Mouse (Mus musculus) heart, embryonic 11.5 days (tissue): ENCODE data around the gene Caskin1. TPM values are rescaled to one million over a fixed set of nuclear protein-coding genes. Genes with fewer than 3 reads are reported as not detected.

Source experiments
- ATAC-seq: fragments of 200-750 bp; cut with Nextera tagmentation; replicated peaks from 2 replicates; pipeline ENCODE4 v1.8.0; 2017; ENCODE audit warnings: moderate library complexity; ENCODE audit not compliant: insufficient number of reproducible peaks, low FRiP score, low TSS enrichment
- H3K27ac ChIP-seq: fragments of 300-500 bp; sonication (generic); 2 replicates; pipeline ENCODE4 v1.5.1; 2014; ENCODE audit warnings: mild to moderate bottlenecking, low read depth, low read length
- H3K27me3 ChIP-seq: fragments of 300-500 bp; sonication (generic); 2 replicates; pipeline ENCODE4 v1.6.1; 2014; ENCODE audit warnings: mild to moderate bottlenecking, low read length, mixed read lengths; ENCODE audit not compliant: control insufficient read depth, insufficient read depth
- H3K36me3 ChIP-seq: fragments of 300-500 bp; sonication (generic); 2 replicates; pipeline ENCODE4 v1.6.1; 2014; ENCODE audit warnings: mild to moderate bottlenecking, low read length, moderate library complexity, mixed read lengths; ENCODE audit not compliant: control insufficient read depth, insufficient read depth
- H3K4me1 ChIP-seq: fragments of 300-500 bp; sonication (generic); 2 replicates; pipeline ENCODE4 v1.6.1; 2014; ENCODE audit warnings: low read length; ENCODE audit not compliant: control insufficient read depth, insufficient read depth
- H3K4me2 ChIP-seq: fragments of 300-500 bp; sonication (generic); 2 replicates; pipeline ENCODE4 v1.6.1; 2014; ENCODE audit warnings: mild to moderate bottlenecking, moderate library complexity
- H3K4me3 ChIP-seq: fragments of 300-500 bp; sonication (generic); 2 replicates; pipeline ENCODE4 v1.5.1; 2014; ENCODE audit warnings: low read depth, low read length
- H3K9ac ChIP-seq: fragments of 300-500 bp; sonication (generic); 2 replicates; pipeline ENCODE4 v1.6.1; 2014; ENCODE audit warnings: mild to moderate bottlenecking, low read depth, low read length, moderate library complexity
- H3K9me3 ChIP-seq: fragments of 300-500 bp; sonication (generic); replicated peaks from 2 replicates; pipeline ENCODE4 v1.6.1; 2016; ENCODE audit warnings: low read length; ENCODE audit not compliant: control insufficient read depth
- WGBS: fragments of 180-500 bp; shearing (Covaris S2); extraction: QIAGEN DNeasy Blood & Tissue Kit; methylation state at CpG from one replicate; pipeline ENCODE4 v1.1.7; 2014; ENCODE audit not compliant: insufficient replicate concordance; 5-methylcytosine and 5-hydroxymethylcytosine counted together
- polyA plus RNA-seq: library from polyadenylated mRNA; unstranded; fragments of >200 nt; fragmentation: Nextera tagmentation; extraction: Ambion mirVana; gene quantifications from 2 replicates; pipeline ENCODE4 v1.2.1, GENCODE M21; 2014

Caskin1 gene
- polyA plus RNA-seq, 1 experiment from 2014 or later: 0.40 TPM

DNA sequence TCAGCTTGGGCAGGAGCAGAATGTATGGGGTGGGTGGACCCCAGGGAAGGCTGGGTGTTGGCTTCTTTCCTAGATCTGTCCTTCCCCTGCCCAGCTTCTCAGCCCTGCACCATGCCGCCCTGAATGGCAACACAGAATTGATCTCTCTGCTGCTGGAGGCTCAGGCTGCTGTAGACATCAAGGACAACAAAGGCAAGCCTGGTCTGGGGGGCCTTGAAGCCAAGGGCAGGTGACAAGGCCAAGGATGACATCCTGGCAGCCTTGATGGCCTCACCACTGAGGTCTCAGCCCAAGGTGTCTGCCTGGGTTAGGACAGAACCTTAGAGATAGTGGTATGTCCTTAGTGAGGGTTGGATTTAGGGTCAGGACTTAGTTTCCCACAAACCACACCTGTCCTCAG, 7.6 kb downstream of the Caskin1 start:
- no peak overlapping the region for H3K4me2 ChIP-seq
- no peak overlapping the region for H3K9ac ChIP-seq
- H3K27me3 ChIP-seq: peaks cover 3% of the 10 kb centered on the region
- H3K4me1 ChIP-seq: no peaks in the 10 kb centered on the region
- no peaks in the 10 kb centered on the region for H3K36me3 ChIP-seq
- no peak overlapping the region for H3K4me3 ChIP-seq
- no peak for ATAC-seq
- WGBS: 78% methylated on average over 1 of the region's 1 CpGs
- H3K27ac ChIP-seq: no peak overlapping the region
- no peaks in the 10 kb centered on the region for H3K9me3 ChIP-seq

DNA sequence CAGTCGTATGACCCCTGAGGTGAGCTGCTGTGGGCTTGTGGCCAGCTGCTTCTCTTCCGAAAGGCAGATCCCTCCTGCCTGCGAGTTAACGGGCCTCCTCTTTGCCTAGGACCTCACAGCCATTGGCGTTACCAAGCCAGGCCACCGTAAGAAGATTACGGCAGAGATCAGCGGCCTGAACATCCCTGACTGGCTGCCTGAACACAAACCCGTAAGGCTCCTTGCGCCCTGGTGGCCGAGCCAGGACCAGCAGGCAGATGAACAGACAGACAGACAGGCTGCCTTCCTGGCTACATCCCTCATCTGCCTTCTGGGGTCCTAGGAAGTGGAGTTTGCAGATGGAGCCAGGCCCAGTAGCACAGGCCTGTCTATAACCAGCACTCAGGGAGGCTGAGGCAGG, 13.8 kb downstream of the Caskin1 start:
- WGBS: 33% methylated on average over 11 of the region's 11 CpGs
- no peak for ATAC-seq
- Histone ChIP-seq H3K4me1 (peaks cover 9% of the 10 kb centered on the region), H3K9me3 (no peaks in the 10 kb centered on the region), H3K4me2 (no peak overlapping the region), H3K27me3 (peaks cover 12% of the 10 kb centered on the region), H3K27ac (no peak overlapping the region), H3K4me3 (no peak overlapping the region), H3K36me3 (no peaks in the 10 kb centered on the region), H3K9ac (no peak overlapping the region)

DNA sequence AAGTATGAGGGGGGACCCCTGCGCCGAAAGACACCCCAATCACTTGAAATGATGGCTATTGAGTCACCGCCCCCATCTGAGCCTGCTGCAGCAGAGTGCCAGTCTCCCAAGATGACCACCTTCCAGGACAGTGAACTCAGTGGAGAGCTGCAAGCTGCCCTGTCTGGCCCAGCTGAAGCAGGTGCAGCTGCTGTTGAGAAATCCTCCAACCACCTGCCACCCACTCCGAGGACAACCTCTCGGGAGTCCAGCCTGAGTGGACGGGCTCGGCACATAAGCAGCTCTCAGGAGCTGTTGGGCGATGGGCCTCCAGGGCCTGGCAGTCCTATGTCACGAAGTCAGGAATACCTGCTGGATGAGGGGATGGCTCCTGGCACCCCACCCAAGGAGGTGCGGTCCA, 15.7 kb downstream of the Caskin1 start:
- no peak overlapping the region for H3K9ac ChIP-seq
- ATAC-seq: no peak
- H3K4me3 ChIP-seq: no peak overlapping the region
- H3K27ac ChIP-seq: no peak overlapping the region
- 86% methylated on average over 10 of the region's 10 CpGs for WGBS
- no peak overlapping the region for H3K4me2 ChIP-seq
- peaks cover 14% of the 10 kb centered on the region for H3K27me3 ChIP-seq
- peaks cover 11% of the 10 kb centered on the region for H3K4me1 ChIP-seq
- peaks cover 6% of the 10 kb centered on the region for H3K36me3 ChIP-seq
- H3K9me3 ChIP-seq: no peaks in the 10 kb centered on the region

DNA sequence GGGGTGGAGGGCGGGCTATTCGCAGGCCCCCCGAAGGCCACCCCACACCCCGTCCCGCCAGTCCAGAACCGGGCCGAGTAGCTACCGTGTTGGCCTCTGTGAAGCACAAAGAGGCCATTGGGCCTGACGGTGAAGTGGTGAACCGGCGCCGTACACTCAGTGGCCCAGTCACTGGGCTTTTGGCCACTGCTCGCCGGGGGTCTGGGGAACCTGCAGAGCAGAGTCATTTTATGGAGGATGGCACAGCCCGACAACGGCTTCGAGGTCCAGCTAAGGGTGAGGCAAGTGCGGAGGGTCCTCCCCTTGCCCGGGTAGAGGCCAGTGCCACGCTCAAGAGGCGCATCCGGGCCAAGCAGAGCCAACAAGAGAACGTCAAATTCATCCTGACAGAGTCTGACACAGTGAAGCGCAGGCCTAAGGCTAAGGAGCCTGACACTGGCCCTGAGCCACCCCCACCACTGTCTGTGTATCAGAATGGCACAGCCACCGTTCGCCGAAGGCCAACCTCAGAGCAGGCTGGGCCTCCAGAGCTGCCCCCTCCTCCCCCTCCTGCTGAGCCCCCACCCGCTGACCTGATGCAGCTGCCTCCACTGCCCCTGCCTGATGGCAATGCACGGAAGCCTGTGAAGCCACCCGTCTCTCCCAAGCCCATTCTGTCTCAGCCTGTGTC, 17.0 kb downstream of the Caskin1 start:
- no peak for ATAC-seq
- no peak overlapping the region for H3K4me3 ChIP-seq
- peaks cover 11% of the 10 kb centered on the region for H3K4me1 ChIP-seq
- H3K36me3 ChIP-seq: peaks cover 16% of the 10 kb centered on the region
- H3K9ac ChIP-seq: no peak overlapping the region
- H3K27ac ChIP-seq: no peak overlapping the region
- H3K4me2 ChIP-seq: no peak overlapping the region
- peaks cover 14% of the 10 kb centered on the region for H3K27me3 ChIP-seq
- WGBS: 86% methylated on average over 30 of the region's 30 CpGs
- H3K9me3 ChIP-seq: no peaks in the 10 kb centered on the region

DNA sequence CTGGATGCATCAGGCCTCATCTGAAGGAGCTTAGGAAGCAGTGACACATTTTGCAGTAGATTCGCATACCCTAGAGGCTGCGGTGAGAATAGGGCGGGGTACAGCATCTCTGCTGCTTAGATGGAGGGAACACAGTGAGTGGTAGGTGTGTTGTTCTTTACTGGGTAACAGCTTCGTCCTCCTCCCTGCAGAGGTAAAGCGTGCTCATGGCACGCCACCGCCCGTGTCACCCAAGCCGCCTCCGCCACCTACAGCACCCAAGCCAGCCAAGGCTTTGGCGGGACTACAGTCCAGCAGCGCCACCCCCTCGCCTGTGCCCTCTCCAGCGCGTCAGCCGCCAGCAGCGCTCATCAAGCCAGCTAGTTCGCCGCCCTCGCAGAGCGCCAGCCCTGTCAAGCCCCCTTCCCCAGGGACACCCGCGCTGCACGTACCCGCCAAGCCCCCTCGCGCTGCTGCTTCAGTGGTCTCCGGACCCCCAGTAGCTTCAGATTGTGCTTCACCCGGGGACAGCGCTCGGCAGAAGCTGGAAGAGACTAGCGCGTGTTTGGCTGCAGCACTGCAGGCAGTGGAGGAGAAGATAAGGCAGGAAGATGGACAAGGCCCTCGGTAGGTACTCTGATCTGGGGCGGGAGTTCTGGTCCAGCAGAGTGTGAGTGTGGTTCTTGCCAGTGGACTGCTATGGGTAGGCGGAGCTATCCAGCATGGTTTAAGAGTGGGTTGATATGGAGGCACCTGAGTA, 18.1 kb downstream of the Caskin1 start:
- 16% methylated on average over 36 of the region's 36 CpGs for WGBS
- Histone ChIP-seq H3K27ac (no peak overlapping the region), H3K4me2 (peak overlapping the region; percentile 70), H3K4me3 (peak overlapping the region; percentile 29), H3K4me1 (peaks cover 11% of the 10 kb centered on the region), H3K9me3 (no peaks in the 10 kb centered on the region), H3K27me3 (peaks cover 14% of the 10 kb centered on the region), H3K36me3 (peaks cover 25% of the 10 kb centered on the region), H3K9ac (peak overlapping the region; percentile 50; the same call in 1 of the 2 replicates)
- no peak for ATAC-seq

DNA sequence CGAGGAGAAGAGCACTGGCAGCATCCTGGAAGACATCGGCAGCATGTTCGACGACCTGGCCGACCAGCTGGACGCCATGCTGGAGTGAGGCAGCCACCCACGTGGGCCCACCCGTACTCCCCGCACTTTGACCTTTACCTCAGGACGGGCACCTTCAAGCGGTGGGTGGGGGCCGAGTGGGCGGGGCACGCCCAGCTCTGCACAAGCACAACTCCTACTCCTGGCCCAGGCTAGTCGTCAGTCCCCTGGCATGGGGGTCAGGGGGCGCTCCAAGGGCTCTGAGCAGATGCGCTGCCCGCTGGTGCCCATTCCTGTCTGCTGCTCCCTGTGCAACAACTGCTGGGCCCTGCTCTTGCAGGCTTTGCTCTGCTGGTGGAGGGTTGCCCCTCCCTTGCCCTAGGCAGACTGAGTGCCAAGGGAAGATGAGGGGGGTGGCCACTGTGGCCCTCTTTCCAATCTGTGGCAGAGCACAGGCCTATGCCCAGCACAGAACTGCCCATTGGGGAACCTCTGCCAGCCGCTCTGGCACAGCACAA, 18.8 kb downstream of the Caskin1 start:
- peak overlapping the region; percentile 70; the same call in 1 of the 2 replicates for H3K4me2 ChIP-seq
- H3K4me3 ChIP-seq: no peak overlapping the region
- H3K9ac ChIP-seq: no peak overlapping the region
- no peak overlapping the region for H3K27ac ChIP-seq
- 44% methylated on average over 19 of the region's 19 CpGs for WGBS
- H3K36me3 ChIP-seq: peaks cover 29% of the 10 kb centered on the region
- H3K4me1 ChIP-seq: peaks cover 11% of the 10 kb centered on the region
- H3K27me3 ChIP-seq: peaks cover 14% of the 10 kb centered on the region
- no peak for ATAC-seq
- H3K9me3 ChIP-seq: no peaks in the 10 kb centered on the region

DNA sequence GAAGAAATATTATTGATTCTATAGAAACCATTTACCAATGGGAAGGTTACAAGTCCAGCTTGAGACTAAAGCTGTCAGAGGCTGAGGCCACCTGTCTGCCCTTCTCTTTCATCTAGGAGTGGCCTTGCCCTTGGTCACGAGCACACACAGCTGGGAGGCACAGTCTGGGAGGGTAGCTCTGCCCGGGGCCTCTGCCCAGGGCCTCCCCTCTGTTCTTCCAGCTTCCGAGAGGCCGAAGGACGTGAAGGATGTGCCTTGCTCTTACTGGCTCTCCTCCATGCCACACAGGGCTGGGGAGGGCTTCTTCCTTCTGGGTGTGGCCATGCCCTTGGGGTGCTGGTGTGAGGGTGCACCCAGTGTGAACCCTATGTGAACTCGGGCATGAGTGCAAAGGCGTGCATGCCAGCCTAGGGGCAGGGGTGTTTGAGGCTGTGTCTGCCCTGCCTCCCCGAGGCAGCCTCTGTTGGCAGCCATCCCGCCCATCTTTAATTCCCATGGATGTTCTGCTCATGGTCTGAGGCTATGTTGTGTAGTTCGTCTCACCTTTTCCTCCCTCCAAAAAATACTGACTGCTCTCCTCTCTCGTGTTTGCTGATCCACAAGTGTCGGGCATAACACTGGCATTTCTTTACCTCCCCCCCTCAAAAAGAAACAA, 19.5 kb downstream of the Caskin1 start:
- no peak overlapping the region for H3K27ac ChIP-seq
- no peaks in the 10 kb centered on the region for H3K9me3 ChIP-seq
- peaks cover 29% of the 10 kb centered on the region for H3K36me3 ChIP-seq
- peaks cover 11% of the 10 kb centered on the region for H3K4me1 ChIP-seq
- H3K4me3 ChIP-seq: no peak overlapping the region
- no peak for ATAC-seq
- H3K9ac ChIP-seq: no peak overlapping the region
- no peak overlapping the region for H3K4me2 ChIP-seq
- peaks cover 14% of the 10 kb centered on the region for H3K27me3 ChIP-seq
- 83% methylated on average over 12 of the region's 12 CpGs for WGBS

DNA sequence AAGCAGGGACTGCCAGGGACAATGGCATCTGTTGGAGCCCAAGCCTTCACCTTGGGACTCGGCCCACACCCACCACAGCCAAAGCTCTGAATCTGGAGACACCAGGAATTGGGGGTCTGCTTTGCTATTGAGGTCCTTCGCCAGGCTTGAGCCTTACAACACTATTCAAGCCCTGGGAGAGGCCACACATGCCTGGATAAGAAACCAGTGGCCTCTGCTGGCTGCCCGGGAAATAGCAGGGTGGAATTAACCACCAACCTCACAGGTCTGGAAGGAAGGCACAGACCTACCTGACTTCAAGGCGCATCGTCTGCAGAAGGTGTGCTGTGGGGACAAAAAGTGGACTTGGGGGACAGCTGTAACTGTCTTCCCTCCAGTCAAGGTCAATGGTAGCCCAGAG, 25.2 kb downstream of the Caskin1 start:
- Histone ChIP-seq H3K9ac (no peak overlapping the region), H3K36me3 (peaks cover 46% of the 10 kb centered on the region)
- ATAC-seq: 0 out of 2 replicates have a peak, but pooled peaks have one; percentile 12

More for the DNA sequence above, 25.2 kb downstream of the Caskin1 start:
- Histone ChIP-seq H3K4me3 (no peak overlapping the region), H3K27me3 (no peaks in the 10 kb centered on the region), H3K27ac (no peak overlapping the region), H3K4me2 (no peak overlapping the region), H3K4me1 (no peaks in the 10 kb centered on the region), H3K9me3 (no peaks in the 10 kb centered on the region)
- 59% methylated on average over 5 of the region's 5 CpGs for WGBS
